Comparison of ENCODE assay signal across 8 mouse cellular contexts in the genomic region with DNA sequence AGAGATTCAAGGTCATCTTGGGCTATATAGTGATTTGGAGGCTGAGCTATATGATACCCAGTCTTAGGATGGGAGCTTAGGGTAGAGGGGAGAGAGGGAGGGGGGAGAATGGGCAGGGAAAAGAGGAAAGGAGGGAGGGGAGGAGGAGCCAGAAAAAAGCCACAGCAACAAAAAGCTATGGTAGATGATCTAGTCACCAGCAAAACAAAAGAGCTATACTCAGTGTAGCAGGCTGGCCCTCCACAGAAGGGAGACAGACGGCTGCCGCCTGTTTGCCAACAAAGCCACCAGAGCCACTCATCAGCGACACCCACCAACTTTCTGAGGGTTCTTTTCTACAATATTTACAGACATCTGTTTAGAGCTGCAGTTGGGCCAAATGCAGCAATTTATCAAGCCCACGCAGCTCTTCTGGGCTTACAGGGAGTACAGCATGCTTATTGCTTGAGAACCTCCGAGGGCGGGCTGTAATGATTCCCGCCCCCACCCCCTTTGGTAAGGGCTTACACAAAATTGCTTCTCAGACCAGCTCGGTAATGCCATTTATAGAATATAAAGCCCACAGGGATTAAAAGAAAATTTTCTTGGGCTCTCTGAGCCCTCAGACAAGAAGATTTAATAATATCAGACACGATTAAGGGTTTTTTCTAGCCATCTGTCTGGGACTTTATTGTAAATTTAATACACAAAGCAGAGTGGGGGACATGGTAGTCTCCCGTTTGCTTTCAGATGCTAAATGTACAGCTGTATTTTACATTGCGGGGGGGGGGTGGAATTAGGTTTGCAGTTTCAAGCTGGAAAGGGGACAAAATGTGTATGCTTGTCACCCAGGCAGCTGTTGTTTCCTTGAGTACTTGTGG.
DNase-seq lines count a peak whose midpoint lies in the region; ATAC-seq and TF ChIP-seq lines count a peak whose summit lies in the region.

No protein-coding gene starts in this region.

- H3K4me1 ChIP-seq in embryonic facial prominence, embryonic 11.5 days (ENCODE audit: control insufficient read depth, insufficient read depth, low read length) = no peaks in the 10 kb centered on the region
- H3K4me1 ChIP-seq in hindbrain, postnatal 0 days (ENCODE audit: insufficient read depth, low read length) = peaks cover 4% of the 10 kb centered on the region
- peaks cover 20% of the 10 kb centered on the region for H3K4me1 ChIP-seq in midbrain, embryonic 11.5 days (ENCODE audit: control insufficient read depth, insufficient read depth, low read length)
- H3K4me1 ChIP-seq in stomach, postnatal 0 days (replicated peaks; ENCODE audit: control insufficient read depth, insufficient read depth) = no peaks in the 10 kb centered on the region
- no peaks in the 10 kb centered on the region for H3K4me1 ChIP-seq in heart, embryonic 10.5 days

- peak; percentile 63; the same call in 1 of the 2 replicates for ATAC-seq in embryonic facial prominence, embryonic 11.5 days (replicated peaks; ENCODE audit: insufficient number of reproducible peaks, low FRiP score, low TSS enrichment, low read depth)
- peak; percentile 66; the same call in 1 of the 2 replicates for ATAC-seq in hindbrain, postnatal 0 days
- ATAC-seq in midbrain, embryonic 11.5 days (ENCODE audit: low FRiP score) = peak; percentile 68
- ATAC-seq in stomach, postnatal 0 days (ENCODE audit: low FRiP score, low TSS enrichment) = peak; percentile 57; the same call in 1 of the 2 replicates

- no peak overlapping the region for H3K4me3 ChIP-seq in embryonic facial prominence, embryonic 11.5 days (ENCODE audit: low read depth, low read length)
- no peak overlapping the region for H3K4me3 ChIP-seq in hindbrain, postnatal 0 days (ENCODE audit: low read length)
- no peak overlapping the region for H3K4me3 ChIP-seq in midbrain, embryonic 11.5 days (ENCODE audit: low read depth, low read length)
- no peak overlapping the region for H3K4me3 ChIP-seq in stomach, postnatal 0 days (ENCODE audit: low read depth, low read length)
- no peak overlapping the region for H3K4me3 ChIP-seq in heart, embryonic 10.5 days

- H3K9me3 ChIP-seq in embryonic facial prominence, embryonic 11.5 days (replicated peaks; ENCODE audit: control insufficient read depth, low read length) = no peaks in the 10 kb centered on the region
- no peaks in the 10 kb centered on the region for H3K9me3 ChIP-seq in hindbrain, postnatal 0 days (ENCODE audit: low read length)
- no peaks in the 10 kb centered on the region for H3K9me3 ChIP-seq in midbrain, embryonic 11.5 days (ENCODE audit: control insufficient read depth, low read length)
- no peaks in the 10 kb centered on the region for H3K9me3 ChIP-seq in stomach, postnatal 0 days (ENCODE audit: control insufficient read depth, low read length)
- no peaks in the 10 kb centered on the region for H3K9me3 ChIP-seq in heart, embryonic 10.5 days

- H3K36me3 ChIP-seq in embryonic facial prominence, embryonic 11.5 days (replicated peaks; ENCODE audit: control insufficient read depth, insufficient read depth, low read depth, low read length) = no peaks in the 10 kb centered on the region
- H3K36me3 ChIP-seq in hindbrain, postnatal 0 days (ENCODE audit: insufficient read depth, low read length) = no peaks in the 10 kb centered on the region
- no peaks in the 10 kb centered on the region for H3K36me3 ChIP-seq in midbrain, embryonic 11.5 days (ENCODE audit: control insufficient read depth, insufficient read depth, low read length)
- no peaks in the 10 kb centered on the region for H3K36me3 ChIP-seq in stomach, postnatal 0 days (ENCODE audit: control insufficient read depth, insufficient read depth, low read length)
- H3K36me3 ChIP-seq in heart, embryonic 10.5 days = no peaks in the 10 kb centered on the region

- no peak overlapping the region for H3K27ac ChIP-seq in embryonic facial prominence, embryonic 11.5 days (replicated peaks; ENCODE audit: low read depth, low read length)
- H3K27ac ChIP-seq in hindbrain, postnatal 0 days = peak overlapping the region; percentile 32
- H3K27ac ChIP-seq in midbrain, embryonic 11.5 days (ENCODE audit: low read depth, low read length) = peak overlapping the region; percentile 80
- H3K27ac ChIP-seq in stomach, postnatal 0 days (replicated peaks) = no peak overlapping the region
- H3K27ac ChIP-seq in heart, embryonic 10.5 days = no peak overlapping the region

- no peak for TF ChIP-seq CTCF in hindbrain, postnatal 0 days (IDR thresholded peaks at IDR 0.05; ENCODE audit: low read depth)
- TF ChIP-seq CTCF in stomach, postnatal 0 days (IDR thresholded peaks at IDR 0.05; ENCODE audit: low read depth) = no peak

- no peak for TF ChIP-seq EP300 in stomach, postnatal 0 days (optimal IDR thresholded peaks at IDR 0.05)

- H3K27me3 ChIP-seq in embryonic facial prominence, embryonic 11.5 days (ENCODE audit: control insufficient read depth, insufficient read depth, low read length) = no peaks in the 10 kb centered on the region
- H3K27me3 ChIP-seq in hindbrain, postnatal 0 days (ENCODE audit: insufficient read depth, low read length) = no peaks in the 10 kb centered on the region
- no peaks in the 10 kb centered on the region for H3K27me3 ChIP-seq in midbrain, embryonic 11.5 days (ENCODE audit: control insufficient read depth, insufficient read depth, low read length)
- H3K27me3 ChIP-seq in stomach, postnatal 0 days (ENCODE audit: control insufficient read depth, insufficient read depth, low read length) = no peaks in the 10 kb centered on the region
- H3K27me3 ChIP-seq in heart, embryonic 10.5 days (ENCODE audit: insufficient read depth, poor library complexity, severe bottlenecking) = no peaks in the 10 kb centered on the region

- no peak overlapping the region for H3K4me2 ChIP-seq in embryonic facial prominence, embryonic 11.5 days (ENCODE audit: low read depth, low read length)
- peak overlapping the region; percentile 4; the same call in 1 of the 2 replicates for H3K4me2 ChIP-seq in hindbrain, postnatal 0 days (ENCODE audit: low read depth, low read length)
- no peak overlapping the region for H3K4me2 ChIP-seq in midbrain, embryonic 11.5 days
- no peak overlapping the region for H3K4me2 ChIP-seq in stomach, postnatal 0 days (replicated peaks; ENCODE audit: low read depth)

- H3K9ac ChIP-seq in embryonic facial prominence, embryonic 11.5 days (replicated peaks; ENCODE audit: low read length) = no peak overlapping the region
- H3K9ac ChIP-seq in hindbrain, postnatal 0 days (replicated peaks; ENCODE audit: low read length) = no peak overlapping the region
- 0 out of 2 replicates have a peak overlapping the region, but pooled peaks have one; percentile 24 for H3K9ac ChIP-seq in midbrain, embryonic 11.5 days (ENCODE audit: low read length)
- no peak overlapping the region for H3K9ac ChIP-seq in stomach, postnatal 0 days (ENCODE audit: low read length)

- DNase-seq in cerebellum, adult 9-11 months = peak; percentile 81
- peak; percentile 7 for DNase-seq in embryonic facial prominence, embryonic 11.5 days (ENCODE audit: low spot score)
- DNase-seq in hindbrain, postnatal 0 days (ENCODE audit: low spot score) = peak; percentile 71
- peak; percentile 88 for DNase-seq in midbrain, embryonic 11.5 days (ENCODE audit: low spot score, missing footprints)
- no peak for DNase-seq in stomach, postnatal 0 days (ENCODE audit: low spot score)
- no peak for DNase-seq in urinary bladder, postnatal 36 days (ENCODE audit: low spot score in 2 of 2)
- DNase-seq in liver = no peak
- no peak for DNase-seq in heart, embryonic 10.5 days (ENCODE audit: low spot score)

- 69% methylated on average over 11 of the region's 11 CpGs for WGBS in embryonic facial prominence, embryonic 11.5 days
- 26% methylated on average over 11 of the region's 11 CpGs for WGBS in hindbrain, postnatal 0 days
- 56% methylated on average over 11 of the region's 11 CpGs for whole genome bisulfite sequencing in midbrain, embryonic 11.5 days
- 32% methylated on average over 11 of the region's 11 CpGs for WGBS in stomach, postnatal 0 days
- WGBS in heart, embryonic 10.5 days = 80% methylated on average over 11 of the region's 11 CpGs

Comparison
In these comparisons a context has a peak if more than half of its experiments do, and no peak if none do; other contexts are left out.
1. DNase-seq: peak in cerebellum, adult 9-11 months (single experiment), embryonic facial prominence, embryonic 11.5 days (single experiment), hindbrain, postnatal 0 days (single experiment) and midbrain, embryonic 11.5 days (single experiment); none in stomach, postnatal 0 days (single experiment), urinary bladder, postnatal 36 days (0 of 2), liver (single experiment) and heart, embryonic 10.5 days (single experiment).
2. H3K27ac ChIP-seq: peak in hindbrain, postnatal 0 days (single experiment) and midbrain, embryonic 11.5 days (single experiment); none in embryonic facial prominence, embryonic 11.5 days (single experiment), stomach, postnatal 0 days (single experiment) and heart, embryonic 10.5 days (single experiment).
3. Peak in every context shown above with its lines, with median percentiles within 50 percentile points of each other: ATAC-seq.